Mouse (Mus musculus): ENCODE results near the gene Klhl7.

Klhl7 gene

GRCm38 (mm10) chr5:24172092-24172491 is 71.7 kb downstream of the Klhl7 start:
- DNase-seq (ENCODE audit: low spot score) = no peak

DNA sequence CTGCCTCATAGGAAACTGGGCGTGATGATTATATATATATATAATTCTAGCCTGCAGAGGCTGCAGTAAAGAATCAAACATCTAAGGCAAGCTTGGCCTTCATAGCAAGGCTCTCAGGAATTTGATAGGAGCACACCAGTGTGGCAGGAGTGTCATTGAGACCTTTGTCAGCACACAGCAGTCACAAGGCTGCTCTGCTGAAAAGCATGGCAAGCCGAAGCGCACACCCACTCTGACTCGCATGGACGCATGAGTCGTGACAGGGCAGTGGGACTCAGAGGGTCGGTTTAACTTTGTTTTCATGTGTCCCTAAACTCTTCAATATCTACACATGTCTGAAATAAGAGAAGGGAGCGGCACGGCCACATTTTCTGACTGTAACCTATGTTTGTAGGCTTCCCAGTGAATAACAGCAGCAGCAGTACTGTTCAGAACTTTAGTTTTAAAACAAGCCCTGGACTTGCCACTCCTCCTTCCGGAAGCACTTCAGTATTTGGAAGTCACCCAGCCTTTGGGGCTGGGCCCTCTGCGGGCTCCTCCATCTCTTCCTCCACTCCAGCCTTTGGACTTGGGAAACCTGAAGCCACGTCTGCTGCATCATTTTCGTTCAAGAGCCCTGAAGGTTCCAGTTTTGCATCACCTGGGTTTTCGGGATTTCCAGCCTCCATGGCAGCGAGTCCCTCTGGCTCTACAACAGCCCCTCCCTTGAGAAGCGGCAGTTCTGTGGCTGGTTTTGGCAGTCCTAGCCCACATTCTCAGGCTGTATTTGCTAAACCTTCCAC is 81.3 kb downstream of the Klhl7 start:
- DNase-seq (ENCODE audit: low spot score) = no peak

- DNase-seq (ENCODE audit: low spot score) = no peak
These were observed 81.9 kb downstream of the Klhl7 start for GRCm38 (mm10) chr5:24182296-24182734.

- DNase-seq (ENCODE audit: low spot score) = no peak
These were observed 82.7 kb downstream of the Klhl7 start for GRCm38 (mm10) chr5:24183096-24183495.

DNA sequence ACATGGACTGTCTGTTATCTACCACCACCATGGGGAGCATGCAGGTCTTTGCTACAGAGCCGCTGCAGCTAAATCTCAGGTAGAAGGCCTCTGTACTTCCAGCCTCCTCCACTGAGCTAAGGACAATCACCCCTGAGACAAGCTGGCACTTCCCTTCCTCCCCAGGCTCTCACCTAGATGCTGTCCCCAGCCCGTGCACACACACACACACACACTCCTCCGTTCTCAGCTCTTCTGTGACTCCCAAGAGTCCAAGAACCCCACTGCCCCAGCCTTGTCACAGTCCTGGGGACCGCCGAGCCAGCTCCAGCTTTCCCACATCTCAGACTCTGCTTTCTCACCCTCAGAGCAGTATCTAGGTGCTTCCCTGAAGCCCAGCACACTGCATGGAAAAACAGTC is 83.6 kb downstream of the Klhl7 start:
- DNase-seq (ENCODE audit: low spot score) = no peak

GRCm38 (mm10) chr5:24188476-24188875 is 88.1 kb downstream of the Klhl7 start:
- DNase-seq (ENCODE audit: low spot score) = no peak

DNA sequence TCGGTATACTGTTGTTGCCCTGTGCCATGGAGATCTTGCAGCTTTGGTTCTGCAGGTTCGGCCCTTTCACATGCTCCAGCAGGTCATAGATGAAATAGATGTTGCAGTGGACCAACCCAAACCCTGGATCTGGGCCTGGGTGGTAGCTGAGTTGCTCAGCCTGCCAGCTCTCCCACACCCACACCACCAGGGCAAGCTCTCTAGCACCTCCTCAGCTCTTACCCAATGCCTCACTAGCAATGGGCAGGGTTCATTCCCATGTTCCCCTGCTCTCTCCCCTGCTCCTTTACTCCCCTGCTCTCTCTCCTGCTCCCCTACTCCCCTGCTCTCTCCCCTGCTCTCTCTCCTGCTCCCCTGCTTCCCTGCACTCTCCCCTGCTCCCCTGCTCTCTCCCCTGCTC is 91.4 kb downstream of the Klhl7 start:
- no peak for DNase-seq (ENCODE audit: low spot score)

- no peak for DNase-seq (ENCODE audit: low spot score)
These were observed 100.6 kb downstream of the Klhl7 start for GRCm38 (mm10) chr5:24201006-24201405.

DNA sequence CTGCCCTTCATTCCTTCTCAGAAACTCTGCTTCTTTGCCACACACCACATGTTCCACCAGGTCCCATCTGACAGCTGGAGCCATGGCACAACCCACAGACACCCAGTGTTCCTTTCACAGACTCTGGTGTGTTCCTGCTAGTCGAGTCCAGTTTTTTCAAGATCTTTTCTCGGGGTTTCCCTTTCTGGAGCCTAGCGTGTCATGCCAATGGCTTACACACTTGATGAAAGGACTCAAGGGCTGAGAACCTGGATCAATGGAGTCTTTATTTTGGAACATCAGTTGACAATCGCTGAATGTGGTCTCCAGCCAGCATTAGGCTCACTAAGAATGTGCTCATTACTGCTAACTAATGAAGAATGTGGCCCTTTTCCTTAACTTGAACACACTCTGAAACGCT is 102.1 kb downstream of the Klhl7 start:
- peak; percentile 28 for DNase-seq (ENCODE audit: low spot score)

- no peak for DNase-seq (ENCODE audit: low spot score)
These were observed 102.9 kb downstream of the Klhl7 start for GRCm38 (mm10) chr5:24203266-24203665.

DNA sequence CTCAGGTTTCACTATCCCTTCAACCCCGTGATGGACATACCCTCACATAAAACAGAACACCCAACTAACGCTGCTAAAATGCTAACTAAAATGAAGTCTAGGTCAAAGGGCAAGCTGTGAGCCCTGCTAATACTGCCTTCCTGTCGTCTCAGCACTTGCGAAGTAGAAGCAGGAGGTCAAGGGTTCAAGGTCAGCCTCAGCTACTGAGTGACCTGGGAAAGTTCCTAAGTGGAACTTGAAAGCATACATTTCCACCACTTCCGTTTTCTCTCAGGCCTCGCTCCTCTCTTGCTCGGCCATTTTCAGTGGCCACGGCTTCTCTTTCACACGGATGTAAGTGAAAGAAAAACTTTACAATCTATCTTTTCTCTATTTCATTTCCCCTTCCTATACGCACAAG is 107.6 kb downstream of the Klhl7 start:
- no peak for DNase-seq (ENCODE audit: low spot score)

DNA sequence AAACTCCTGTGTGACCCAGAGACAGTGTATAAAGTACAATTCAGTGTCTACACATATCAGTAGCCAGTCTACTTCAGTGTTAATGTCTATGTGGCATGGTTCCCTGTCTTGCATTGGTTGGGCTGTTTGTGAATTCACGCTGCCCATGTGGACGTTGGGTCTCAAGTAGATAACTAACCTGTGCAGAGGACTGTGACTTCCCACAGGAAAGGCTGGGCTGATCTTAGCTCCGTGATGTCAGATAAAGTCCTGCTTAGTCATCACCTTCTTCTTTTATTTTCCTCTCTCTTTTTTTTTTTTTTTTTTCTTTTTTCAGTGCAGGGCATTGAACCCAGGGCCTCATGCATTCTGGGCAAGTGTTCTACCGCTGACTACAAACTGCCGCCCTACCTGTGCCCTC is 108.1 kb downstream of the Klhl7 start:
- DNase-seq (ENCODE audit: low spot score) = no peak
